Mouse (Mus musculus) hindbrain, embryonic 14.5 days (tissue): ENCODE results near the gene Eif3k. TPM values are rescaled to one million over a fixed set of nuclear protein-coding genes. Genes with fewer than 3 reads are reported as not detected.
A peak's percentile ranks its signal among the peaks of the same experiment; 100 is the strongest.

ENCODE experiments used
- ATAC-seq: fragments of 200-750 bp; cut with Nextera tagmentation; 2 replicates; pipeline ENCODE4 v1.8.0; 2017; ENCODE audit warnings: moderate number of reproducible peaks, mild to moderate bottlenecking, moderate TSS enrichment, moderate library complexity; ENCODE audit not compliant: low FRiP score
- DNase-seq: peaks from one replicate; pipeline ENCODE4 v3.0.0-alpha.2; 2015; ENCODE audit warnings: low spot score
- H3K27ac ChIP-seq: fragments of 300-500 bp; sonication (generic); 2 replicates; pipeline ENCODE4 v1.5.1; 2014; ENCODE audit warnings: mild to moderate bottlenecking, moderate library complexity
- H3K27me3 ChIP-seq: fragments of 300-500 bp; sonication (generic); 2 replicates; pipeline ENCODE4 v1.6.1; 2014; ENCODE audit warnings: mild to moderate bottlenecking, low read length, mixed read lengths; ENCODE audit not compliant: control insufficient read depth, insufficient read depth
- H3K36me3 ChIP-seq: fragments of 300-500 bp; sonication (generic); replicated peaks from 2 replicates; pipeline ENCODE4 v1.6.1; 2014; ENCODE audit not compliant: control insufficient read depth, insufficient read depth
- H3K4me1 ChIP-seq: fragments of 300-500 bp; sonication (generic); replicated peaks from 2 replicates; pipeline ENCODE4 v1.6.1; 2014; ENCODE audit warnings: antibody characterized with exemption, low read length, mixed read lengths; ENCODE audit not compliant: control insufficient read depth, insufficient read depth
- H3K4me2 ChIP-seq: fragments of 300-500 bp; sonication (generic); replicated peaks from 2 replicates; pipeline ENCODE4 v1.6.1; 2014; ENCODE audit warnings: mild to moderate bottlenecking, moderate library complexity
- H3K4me3 ChIP-seq: fragments of 300-500 bp; sonication (generic); replicated peaks from 2 replicates; pipeline ENCODE4 v1.5.1; 2014; ENCODE audit warnings: mild to moderate bottlenecking, low read length
- H3K9ac ChIP-seq: fragments of 300-500 bp; sonication (generic); 2 replicates; pipeline ENCODE4 v1.6.1; 2014
- H3K9me3 ChIP-seq: fragments of 300-500 bp; sonication (generic); 2 replicates; pipeline ENCODE4 v1.6.1; 2016; ENCODE audit warnings: low read length; ENCODE audit not compliant: control insufficient read depth
- WGBS: fragments of 180-500 bp; shearing (Covaris S2); extraction: QIAGEN DNeasy Blood & Tissue Kit; methylation state at CpG from one replicate; pipeline ENCODE4 v1.1.7; 2014; 5-methylcytosine and 5-hydroxymethylcytosine counted together
- polyA plus RNA-seq: library from polyadenylated mRNA; unstranded; fragments of >200 nt; fragmentation: Nextera tagmentation; extraction: Ambion mirVana; gene quantifications from 2 replicates; pipeline ENCODE4 v1.2.1, GENCODE M21; 2014

Gene Eif3k
- polyA plus RNA-seq, 1 experiment from 2014 or later = 321 TPM

DNA sequence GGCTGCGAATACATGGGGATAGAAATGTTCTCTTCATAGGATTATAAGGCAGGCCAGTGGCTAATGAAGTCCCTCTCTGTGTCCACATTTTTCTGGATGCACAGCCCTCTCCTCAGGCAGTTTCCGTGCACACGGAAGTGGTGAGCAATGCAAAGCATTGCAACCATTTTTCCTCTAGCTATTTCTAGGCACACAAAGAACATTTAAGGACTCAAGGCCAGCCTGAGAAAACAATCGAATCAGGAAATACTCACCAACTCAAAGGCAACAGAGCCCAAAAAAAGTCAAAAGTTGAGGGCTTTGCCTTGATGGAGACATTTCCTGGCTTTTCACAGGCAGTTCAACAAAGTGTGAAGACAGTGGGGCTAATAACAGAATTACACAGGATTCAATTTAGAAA, 40.5 kb downstream of the Eif3k start:
- WGBS = 89% methylated on average over 4 of the region's 4 CpGs
- H3K27ac ChIP-seq = peak overlapping the region; percentile 2; the same call in 1 of the 2 replicates

GRCm38 (mm10) chr7:28939418-28940183, 42.1 kb downstream of the Eif3k start:
- Histone ChIP-seq H3K9ac (no peak overlapping the region), H3K27ac (no peak overlapping the region), H3K4me2 (no peak overlapping the region), H3K4me3 (no peak overlapping the region), H3K4me1 (peaks cover 5% of the 10 kb centered on the region; the same call in 1 of the 2 replicates), H3K27me3 (no peaks in the 10 kb centered on the region), H3K9me3 (no peaks in the 10 kb centered on the region), H3K36me3 (no peaks in the 10 kb centered on the region; the same call in 1 of the 2 replicates)
- DNase-seq (no peak), ATAC-seq (no peak)
- 88% methylated on average over 7 of the region's 7 CpGs for WGBS

More for the DNA sequence above, 40.5 kb downstream of the Eif3k start:
- DNase-seq = no peak
- peaks cover 15% of the 10 kb centered on the region for H3K4me1 ChIP-seq
- no peak overlapping the region for H3K4me2 ChIP-seq
- H3K9me3 ChIP-seq = no peaks in the 10 kb centered on the region
- no peak overlapping the region for H3K4me3 ChIP-seq
- no peaks in the 10 kb centered on the region for H3K27me3 ChIP-seq
- H3K9ac ChIP-seq = no peak overlapping the region
- ATAC-seq = no peak
- no peaks in the 10 kb centered on the region; the same call in 1 of the 2 replicates for H3K36me3 ChIP-seq

GRCm38 (mm10) chr7:28938654-28939053, 43.0 kb downstream of the Eif3k start:
- Histone ChIP-seq H3K27ac (no peak overlapping the region), H3K4me3 (no peak overlapping the region), H3K9ac (no peak overlapping the region), H3K4me1 (peaks cover 5% of the 10 kb centered on the region; the same call in 1 of the 2 replicates), H3K4me2 (no peak overlapping the region), H3K9me3 (no peaks in the 10 kb centered on the region), H3K36me3 (no peaks in the 10 kb centered on the region; the same call in 1 of the 2 replicates), H3K27me3 (no peaks in the 10 kb centered on the region)
- WGBS = 65% methylated on average over 4 of the region's 4 CpGs
- ATAC-seq (no peak), DNase-seq (no peak)

- no peaks in the 10 kb centered on the region for H3K9me3 ChIP-seq
- 0 out of 2 replicates have a peak overlapping the region, but pooled peaks have one; percentile 32 for H3K27ac ChIP-seq
- no peak overlapping the region for H3K9ac ChIP-seq
- H3K36me3 ChIP-seq = no peaks in the 10 kb centered on the region; the same call in 1 of the 2 replicates
- WGBS = 57% methylated on average over 4 of the region's 4 CpGs
- H3K4me3 ChIP-seq = no peak overlapping the region
- no peak for DNase-seq
- H3K27me3 ChIP-seq = no peaks in the 10 kb centered on the region
- no peak for ATAC-seq
- H3K4me2 ChIP-seq = no peak overlapping the region
- H3K4me1 ChIP-seq = peaks cover 5% of the 10 kb centered on the region; the same call in 1 of the 2 replicates
Measured at GRCm38 (mm10) chr7:28936787-28937186, 44.9 kb downstream of the Eif3k start.

- H3K9me3 ChIP-seq = no peaks in the 10 kb centered on the region
- H3K27ac ChIP-seq = no peak overlapping the region
- DNase-seq = no peak
- no peak overlapping the region for H3K4me2 ChIP-seq
- no peaks in the 10 kb centered on the region for H3K27me3 ChIP-seq
- ATAC-seq = no peak
- no peak overlapping the region for H3K9ac ChIP-seq
- 92% methylated on average over 2 of the region's 2 CpGs for WGBS
- H3K36me3 ChIP-seq = no peaks in the 10 kb centered on the region
- H3K4me3 ChIP-seq = no peak overlapping the region
- peaks cover 5% of the 10 kb centered on the region; the same call in 1 of the 2 replicates for H3K4me1 ChIP-seq
Measured at GRCm38 (mm10) chr7:28933825-28934224, 47.8 kb downstream of the Eif3k start.

- no peak overlapping the region for H3K4me2 ChIP-seq
- DNase-seq = no peak
- peaks cover 5% of the 10 kb centered on the region; the same call in 1 of the 2 replicates for H3K4me1 ChIP-seq
- ATAC-seq = no peak
- no peaks in the 10 kb centered on the region for H3K9me3 ChIP-seq
- WGBS = 87% methylated on average over 6 of the region's 6 CpGs
- H3K27ac ChIP-seq = no peak overlapping the region
- H3K27me3 ChIP-seq = no peaks in the 10 kb centered on the region
- no peaks in the 10 kb centered on the region for H3K36me3 ChIP-seq
- no peak overlapping the region for H3K4me3 ChIP-seq
- H3K9ac ChIP-seq = no peak overlapping the region
Measured at GRCm38 (mm10) chr7:28932421-28933041, 49.1 kb downstream of the Eif3k start.

- ATAC-seq (no peak), DNase-seq (no peak)
- Histone ChIP-seq H3K9ac (no peak overlapping the region), H3K27me3 (no peaks in the 10 kb centered on the region), H3K9me3 (no peaks in the 10 kb centered on the region), H3K4me1 (peaks cover 2% of the 10 kb centered on the region; the same call in 1 of the 2 replicates), H3K4me2 (no peak overlapping the region), H3K27ac (no peak overlapping the region), H3K36me3 (no peaks in the 10 kb centered on the region), H3K4me3 (no peak overlapping the region)
- 89% methylated on average over 4 of the region's 4 CpGs for WGBS
Measured at GRCm38 (mm10) chr7:28931695-28932039, 50.0 kb downstream of the Eif3k start.

GRCm38 (mm10) chr7:28931032-28931694, 50.5 kb downstream of the Eif3k start:
- Histone ChIP-seq H3K27ac (no peak overlapping the region), H3K9me3 (no peaks in the 10 kb centered on the region), H3K4me1 (no peaks in the 10 kb centered on the region), H3K4me3 (no peak overlapping the region), H3K36me3 (no peaks in the 10 kb centered on the region), H3K9ac (no peak overlapping the region), H3K4me2 (no peak overlapping the region), H3K27me3 (no peaks in the 10 kb centered on the region)
- ATAC-seq = no peak
- WGBS = 92% methylated on average over 7 of the region's 7 CpGs
- no peak for DNase-seq
